Mouse (Mus musculus): Measurements from ENCODE around the gene B4galnt1.

GRCm38 (mm10) chr10:127145303-127145702 is 19.7 kb upstream of the B4galnt1 start:
- TF ChIP-seq CTCF (IDR thresholded peaks at IDR 0.05 in 2 of 3, conservative IDR thresholded peaks at IDR 0.05 in 1 of 3; ENCODE audit: control insufficient read depth in 1 of 3, insufficient read depth in 1 of 3, low read depth in 2 of 3, low read length in 3 of 3, poor library complexity in 1 of 3, severe bottlenecking in 1 of 3) (no peak), ELF1 (IDR thresholded peaks at IDR 0.05; ENCODE audit: low read depth, low read length) (no peak), ETS1 (IDR thresholded peaks at IDR 0.05; ENCODE audit: low read depth, low read length) (no peak), ZC3H11A (IDR thresholded peaks at IDR 0.05; ENCODE audit: low read depth, low read length) (no peak), KAT2A (conservative IDR thresholded peaks at IDR 0.05; ENCODE audit: low read depth, low read length) (no peak), MYC (IDR thresholded peaks at IDR 0.05; ENCODE audit: low read depth, low read length) (no peak), MXI1 (IDR thresholded peaks at IDR 0.05; ENCODE audit: low read depth, low read length) (no peak), EP300 (IDR thresholded peaks at IDR 0.05; ENCODE audit: low read depth in 1 of 2, low read length in 2 of 2) (no peak), POLR2AphosphoS5 (IDR thresholded peaks at IDR 0.05; ENCODE audit: borderline replicate concordance, low read depth, low read length) (no peak), POLR2A (IDR thresholded peaks at IDR 0.05; ENCODE audit: control insufficient read depth in 1 of 2, insufficient read depth in 1 of 2, low read depth in 1 of 2, low read length in 2 of 2, poor library complexity in 1 of 2) (no peak), USF1 (IDR thresholded peaks at IDR 0.05; ENCODE audit: low read depth, low read length) (no peak)

Data from MEL (cell line).